Mouse (Mus musculus) ES-E14 (cell line): Measurements from ENCODE around the gene Pnp. TPM values are rescaled to one million over a fixed set of nuclear protein-coding genes. Genes with fewer than 3 reads are reported as not detected.

Experiments
- DNase-seq: peaks from one replicate; pipeline ENCODE4 v3.0.0-alpha.2; 2013; ENCODE audit warnings: low read depth, low spot score
- H3K27ac ChIP-seq: 2 replicates; pipeline ENCODE4 v1.5.1; 2012; ENCODE audit warnings: low read depth, mild to moderate bottlenecking, low read length, moderate library complexity, mixed read lengths; ENCODE audit not compliant: poor library complexity, insufficient read depth, severe bottlenecking
- H3K36me3 ChIP-seq: 2 replicates; pipeline ENCODE4 v1.6.1; 2012; ENCODE audit warnings: mild to moderate bottlenecking, low read length, moderate library complexity, mixed read lengths; ENCODE audit not compliant: control insufficient read depth, poor library complexity, insufficient read depth, severe bottlenecking
- H3K4me1 ChIP-seq, 2 experiments: fragments of 150-350 bp in 1 of 2; sonication (generic) in 1 of 2; 2 replicates each; pipeline ENCODE4 v1.6.1; 2012; ENCODE audit warnings: low read length in 2 of 2, mild to moderate bottlenecking in 1 of 2, mixed read lengths in 1 of 2; ENCODE audit not compliant: control insufficient read depth in 2 of 2, insufficient read depth in 2 of 2, poor library complexity in 1 of 2
- H3K4me3 ChIP-seq, 2 experiments: fragments of 150-350 bp in 1 of 2; sonication (generic) in 1 of 2; 2 replicates each; pipeline ENCODE4 v1.5.1; 2012; ENCODE audit warnings: low read length in 2 of 2, low read depth in 1 of 2, mild to moderate bottlenecking in 1 of 2, mixed read lengths in 1 of 2; ENCODE audit not compliant: insufficient read depth in 1 of 2, poor library complexity in 1 of 2, severe bottlenecking in 1 of 2
- H3K9ac ChIP-seq: 2 replicates; pipeline ENCODE4 v1.6.1; 2012; ENCODE audit warnings: low read depth, mild to moderate bottlenecking, low read length, mixed read lengths; ENCODE audit not compliant: poor library complexity, insufficient read depth, severe bottlenecking
- H3K9me3 ChIP-seq: fragments of 150-350 bp; sonication (generic); 2 replicates; pipeline ENCODE4 v1.6.1; 2012; ENCODE audit warnings: low read depth, mild to moderate bottlenecking, low read length; ENCODE audit not compliant: control insufficient read depth, insufficient read depth
- CHD2 ChIP-seq: IDR thresholded peaks from 2 replicates; pipeline ENCODE4 v1.6.1; 2014; ENCODE audit warnings: mild to moderate bottlenecking, low read depth, low read length, inconsistent platforms
- HCFC1 ChIP-seq: IDR thresholded peaks from 2 replicates; pipeline ENCODE4 v1.6.1; 2012; ENCODE audit warnings: low read length, inconsistent platforms, borderline replicate concordance; ENCODE audit not compliant: insufficient read depth
- MAFK ChIP-seq: IDR thresholded peaks from 2 replicates; pipeline ENCODE4 v1.6.1; 2014; ENCODE audit warnings: mild to moderate bottlenecking, low read depth, low read length, inconsistent platforms; ENCODE audit not compliant: insufficient read depth
- ZC3H11A ChIP-seq: IDR thresholded peaks from 2 replicates; pipeline ENCODE4 v1.6.1; 2012; ENCODE audit warnings: low read depth, mild to moderate bottlenecking, inconsistent platforms, low read length, borderline replicate concordance
- ZNF384 ChIP-seq: IDR thresholded peaks from 2 replicates; pipeline ENCODE4 v1.6.1; 2012; ENCODE audit warnings: low read depth, low read length, inconsistent platforms
- in situ Hi-C, 2 experiments: fragments of 600-800 bp; cut with MboI; formaldehyde crosslinking; loops; one replicate each; pipeline ENCODE4 v1.15.1; 2025; ENCODE audit warnings: low sequenced_read_pairs in 2 of 2, inconsistent platforms in 1 of 2; ENCODE audit not compliant: unreplicated experiment in 2 of 2
- total RNA-seq: library from RNA; depleted of rRNA; stranded (reverse); fragments of 300-350 nt; gene quantifications from 2 replicates; pipeline ENCODE4 v1.2.3, GENCODE M21; 2012

The Pnp gene
- total RNA-seq, 1 experiment, result 74.8 TPM

DNA sequence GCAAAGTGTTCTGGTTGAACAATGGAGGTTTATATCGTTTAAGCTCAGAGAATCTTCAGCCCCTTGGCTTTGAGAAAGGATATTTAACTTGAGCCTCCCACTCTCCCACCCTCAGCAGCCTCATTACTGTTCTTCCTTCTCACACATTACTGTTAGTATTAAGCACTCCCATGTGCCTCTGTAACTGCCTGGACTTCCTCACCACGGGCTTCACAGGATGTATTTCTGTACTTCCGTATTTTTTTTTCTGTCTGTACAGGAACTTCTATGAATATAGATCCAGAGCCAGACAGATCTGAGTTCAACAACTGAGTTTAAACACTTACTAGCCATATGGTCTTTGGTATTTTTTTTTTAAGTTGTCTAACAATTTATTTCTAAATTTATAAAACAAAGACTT is 66.2 kb downstream of the Pnp start:
- DNase-seq, result no peak
- 0 out of 4 replicates have a peak, but pooled peaks cover 0 to 1% of the 10 kb centered on the region in 2 experiments for H3K4me1 ChIP-seq
- no peak overlapping the region for H3K4me3 ChIP-seq
- H3K9ac ChIP-seq, result no peak overlapping the region
- H3K36me3 ChIP-seq, result no peaks in the 10 kb centered on the region
- in situ Hi-C loops, result no loop called here
- H3K27ac ChIP-seq, result no peak overlapping the region
- TF ChIP-seq ZNF384, result no peak
- no peak for TF ChIP-seq MAFK
- TF ChIP-seq HCFC1, result no peak
- no peak for TF ChIP-seq CHD2
- no peak for TF ChIP-seq ZC3H11A
- no peaks in the 10 kb centered on the region for H3K9me3 ChIP-seq

GRCm38 (mm10) chr14:50997999-50998666 is 67.3 kb downstream of the Pnp start:
- no peak for TF ChIP-seq ZC3H11A
- no peak for TF ChIP-seq MAFK
- no peak for TF ChIP-seq HCFC1
- TF ChIP-seq CHD2, result no peak
- TF ChIP-seq ZNF384, result no peak
- Histone ChIP-seq H3K9ac (no peak overlapping the region), H3K4me1 (0 out of 4 replicates have a peak, but pooled peaks cover 0 to 1% of the 10 kb centered on the region in 2 experiments), H3K9me3 (no peaks in the 10 kb centered on the region), H3K27ac (no peak overlapping the region), H3K36me3 (no peaks in the 10 kb centered on the region), H3K4me3 (no peak overlapping the region)
- in situ Hi-C loops, result no loop called here
- no peak for DNase-seq

- H3K4me3 ChIP-seq, result no peak within 1 kb of the TSS
- H3K4me1 ChIP-seq, result no peaks in the 10 kb centered on the region
- no peak within 1 kb of the TSS for H3K27ac ChIP-seq
- H3K36me3 ChIP-seq, result no peaks in the 10 kb centered on the region
- no peak for DNase-seq
- in situ Hi-C loops, result no loop called here
- H3K9ac ChIP-seq, result no peak within 1 kb of the TSS
- no peaks in the 10 kb centered on the region for H3K9me3 ChIP-seq
- TF ChIP-seq ZNF384 (no peak), CHD2 (no peak), ZC3H11A (no peak), HCFC1 (no peak), MAFK (no peak)
These were observed 76.4 kb downstream of the Pnp start, which contains the start of gene Rnase10 for GRCm38 (mm10) chr14:51007152-51007801. Rnase10 (plus strand) TSS chr14:51007751.

GRCm38 (mm10) chr14:51007914-51008713 is 77.2 kb downstream of the Pnp start:
- H3K9me3 ChIP-seq, result no peaks in the 10 kb centered on the region
- TF ChIP-seq ZC3H11A, result no peak
- no peaks in the 10 kb centered on the region for H3K4me1 ChIP-seq
- H3K9ac ChIP-seq, result no peak overlapping the region
- no peak overlapping the region for H3K27ac ChIP-seq
- H3K36me3 ChIP-seq, result no peaks in the 10 kb centered on the region
- H3K4me3 ChIP-seq, result no peak overlapping the region
- DNase-seq, result no peak
- in situ Hi-C loops, result no loop called here
